Mouse (Mus musculus) right cerebral cortex, adult 2 months (tissue): ENCODE results near the gene Soga1.

Experiments
- DNase-seq, 2 experiments: peaks; one replicate each; pipeline ENCODE4 v3.0.0; 2021 to 2022; ENCODE audit warnings: low spot score in 2 of 2

Gene Soga1

GRCm38 (mm10) chr2:157078793-157079700, at the start of gene Soga1:
Gene Soga1 (minus strand): TSS chr2:157079254.
- DNase-seq: peak; percentile 63 to 69

- peak; percentile 21 to 27 for DNase-seq
Observed at GRCm38 (mm10) chr2:157128072-157128471, 49.0 kb upstream of the Soga1 start.

- no peak for DNase-seq
Observed at GRCm38 (mm10) chr2:157127370-157127769, 48.3 kb upstream of the Soga1 start.

GRCm38 (mm10) chr2:157125246-157125645, 46.2 kb upstream of the Soga1 start:
- DNase-seq: no peak

GRCm38 (mm10) chr2:157121766-157122165, 42.7 kb upstream of the Soga1 start:
- DNase-seq: no peak

GRCm38 (mm10) chr2:157119075-157119474, 40.0 kb upstream of the Soga1 start:
- no peak for DNase-seq

- DNase-seq: no peak
Observed at GRCm38 (mm10) chr2:157118556-157118955, 39.5 kb upstream of the Soga1 start.

GRCm38 (mm10) chr2:157116964-157117363, 37.9 kb upstream of the Soga1 start:
- peak in 1 of 2 experiments; percentile 29 for DNase-seq

GRCm38 (mm10) chr2:157108236-157108635, 29.2 kb upstream of the Soga1 start:
- DNase-seq: no peak

GRCm38 (mm10) chr2:157104454-157104853, 25.4 kb upstream of the Soga1 start:
- no peak for DNase-seq

GRCm38 (mm10) chr2:157102256-157102655, 23.2 kb upstream of the Soga1 start:
- DNase-seq: no peak

- DNase-seq: no peak
Observed at GRCm38 (mm10) chr2:157101650-157102049, 22.6 kb upstream of the Soga1 start.

- DNase-seq: no peak
Observed at GRCm38 (mm10) chr2:157100319-157100605, 21.2 kb upstream of the Soga1 start.

- DNase-seq: no peak
Observed at GRCm38 (mm10) chr2:157099532-157100318, 20.7 kb upstream of the Soga1 start.

- peak; percentile 76 to 81 for DNase-seq
Observed at GRCm38 (mm10) chr2:157095005-157095755, 16.1 kb upstream of the Soga1 start.

GRCm38 (mm10) chr2:157092024-157092423, 13.0 kb upstream of the Soga1 start:
- no peak for DNase-seq

GRCm38 (mm10) chr2:157087536-157088317, 8.7 kb upstream of the Soga1 start:
- DNase-seq: peak; percentile 74 to 81

- no peak for DNase-seq
Observed at GRCm38 (mm10) chr2:157086796-157087195, 7.7 kb upstream of the Soga1 start, which contains the start of gene Tldc2. Gene Tldc2 (plus strand): TSS chr2:157087055.

GRCm38 (mm10) chr2:157084831-157085585, 6.0 kb upstream of the Soga1 start:
- DNase-seq: no peak

GRCm38 (mm10) chr2:157081960-157082359, 2.9 kb upstream of the Soga1 start:
- DNase-seq: no peak
